Mouse (Mus musculus) ovary, postnatal 14 days (tissue): ENCODE measurements around the gene Pgap1.

Experiments used
- DNase-seq: peaks from one replicate; pipeline ENCODE4 v3.0.0; 2022; ENCODE audit warnings: low spot score

Pgap1 gene

GRCm38 (mm10) chr1:54557301-54558229 is at the start of gene Pgap1:
TSS of gene Pgap1 (minus strand) at chr1:54557684.
- DNase-seq, result peak; percentile 81

- DNase-seq, result no peak
Observed at GRCm38 (mm10) chr1:54606936-54607335, 49.5 kb upstream of the Pgap1 start.

GRCm38 (mm10) chr1:54601692-54602091 is 44.2 kb upstream of the Pgap1 start:
- no peak for DNase-seq

GRCm38 (mm10) chr1:54600275-54600674 is 42.8 kb upstream of the Pgap1 start:
- DNase-seq, result no peak

- DNase-seq, result no peak
Observed at GRCm38 (mm10) chr1:54597594-54598217, 40.2 kb upstream of the Pgap1 start.

- no peak for DNase-seq
Observed at GRCm38 (mm10) chr1:54596151-54596550, 38.7 kb upstream of the Pgap1 start.

GRCm38 (mm10) chr1:54587076-54587475 is 29.6 kb upstream of the Pgap1 start:
- DNase-seq, result no peak

- no peak for DNase-seq
Observed at GRCm38 (mm10) chr1:54585971-54586555, 28.6 kb upstream of the Pgap1 start.

- DNase-seq, result no peak
Observed at GRCm38 (mm10) chr1:54585278-54585846, 27.9 kb upstream of the Pgap1 start.

GRCm38 (mm10) chr1:54584588-54585277 is 27.2 kb upstream of the Pgap1 start:
- no peak for DNase-seq

GRCm38 (mm10) chr1:54578358-54579184 is 21.1 kb upstream of the Pgap1 start:
- no peak for DNase-seq

- no peak for DNase-seq
Observed at GRCm38 (mm10) chr1:54569102-54569501, 11.6 kb upstream of the Pgap1 start.

GRCm38 (mm10) chr1:54563923-54564322 is 6.4 kb upstream of the Pgap1 start:
- DNase-seq, result no peak

GRCm38 (mm10) chr1:54556586-54557221 is 780 bp downstream of the Pgap1 start:
- DNase-seq, result no peak

GRCm38 (mm10) chr1:54555364-54556140 is 1.9 kb downstream of the Pgap1 start:
- DNase-seq, result no peak

GRCm38 (mm10) chr1:54552621-54553020 is 4.9 kb downstream of the Pgap1 start:
- no peak for DNase-seq

- DNase-seq, result no peak
Observed at GRCm38 (mm10) chr1:54545200-54545599, 12.3 kb downstream of the Pgap1 start.

GRCm38 (mm10) chr1:54542920-54543319 is 14.6 kb downstream of the Pgap1 start:
- no peak for DNase-seq

- DNase-seq, result no peak
Observed at GRCm38 (mm10) chr1:54531170-54531569, 26.3 kb downstream of the Pgap1 start.

- DNase-seq, result no peak
Observed at GRCm38 (mm10) chr1:54523717-54524116, 33.8 kb downstream of the Pgap1 start.
